Comparison of ENCODE assay signal across 8 mouse cellular contexts in genomic region chr11:50601641-50602355, GRCm38 (mm10). TPM values are rescaled to one million over a fixed set of nuclear protein-coding genes. Genes with fewer than 3 reads are reported as not detected.
DNase-seq lines count a peak whose midpoint lies in the region; ATAC-seq and TF ChIP-seq lines count a peak whose summit lies in the region.

TSS of gene Adamts2 (plus strand) at chr11:50602084.

- peak within 1 kb of the TSS; percentile 100 for H3K4me2 ChIP-seq in hindbrain, embryonic 14.5 days (replicated peaks)
- peak within 1 kb of the TSS; percentile 94 for H3K4me2 ChIP-seq in limb, embryonic 13.5 days (replicated peaks)
- H3K4me2 ChIP-seq in midbrain, embryonic 14.5 days (ENCODE audit: low read length) = peak within 1 kb of the TSS; percentile 99
- peak within 1 kb of the TSS; percentile 89 for H3K4me2 ChIP-seq in stomach, postnatal 0 days (replicated peaks; ENCODE audit: low read depth)

- peaks cover 58% of the 10 kb centered on the region for H3K27me3 ChIP-seq in hindbrain, embryonic 14.5 days (ENCODE audit: control insufficient read depth, insufficient read depth, low read length)
- peaks cover 85% of the 10 kb centered on the region for H3K27me3 ChIP-seq in limb, embryonic 13.5 days
- peaks cover 44% of the 10 kb centered on the region for H3K27me3 ChIP-seq in midbrain, embryonic 14.5 days (ENCODE audit: control insufficient read depth, insufficient read depth, low read length)
- H3K27me3 ChIP-seq in stomach, postnatal 0 days (ENCODE audit: control insufficient read depth, insufficient read depth, low read length) = peaks cover 2% of the 10 kb centered on the region; the same call in 1 of the 2 replicates

- H3K4me1 ChIP-seq in hindbrain, embryonic 14.5 days (replicated peaks; ENCODE audit: control insufficient read depth, insufficient read depth, low read length) = peaks cover 15% of the 10 kb centered on the region
- H3K4me1 ChIP-seq in limb, embryonic 13.5 days = peaks cover 19% of the 10 kb centered on the region
- peaks cover 9% of the 10 kb centered on the region for H3K4me1 ChIP-seq in midbrain, embryonic 14.5 days (ENCODE audit: control insufficient read depth, insufficient read depth, low read length)
- no peaks in the 10 kb centered on the region for H3K4me1 ChIP-seq in stomach, postnatal 0 days (replicated peaks; ENCODE audit: control insufficient read depth, insufficient read depth)

- peak within 1 kb of the TSS; percentile 65 for H3K4me3 ChIP-seq in hindbrain, embryonic 14.5 days (replicated peaks; ENCODE audit: low read length)
- H3K4me3 ChIP-seq in limb, embryonic 13.5 days = peak within 1 kb of the TSS; percentile 68
- H3K4me3 ChIP-seq in midbrain, embryonic 14.5 days (replicated peaks; ENCODE audit: low read depth, low read length) = peak within 1 kb of the TSS; percentile 59
- H3K4me3 ChIP-seq in stomach, postnatal 0 days (ENCODE audit: low read depth, low read length) = peak within 1 kb of the TSS; percentile 68

- no peaks in the 10 kb centered on the region for H3K9me3 ChIP-seq in hindbrain, embryonic 14.5 days (ENCODE audit: control insufficient read depth, low read length)
- H3K9me3 ChIP-seq in limb, embryonic 13.5 days = 0 out of 2 replicates have a peak, but pooled peaks cover 6% of the 10 kb centered on the region
- no peaks in the 10 kb centered on the region for H3K9me3 ChIP-seq in midbrain, embryonic 14.5 days (ENCODE audit: control insufficient read depth, low read length)
- H3K9me3 ChIP-seq in stomach, postnatal 0 days (ENCODE audit: control insufficient read depth, low read length) = no peaks in the 10 kb centered on the region

- peak; percentile 79 to 91 for DNase-seq in adrenal gland, adult (ENCODE audit: inconsistent age in 2 of 2, low spot score in 1 of 2)
- DNase-seq in cerebellum, postnatal 36 days = peak; percentile 41 to 58
- peak; percentile 77 for DNase-seq in gastrocnemius, postnatal 10 days
- DNase-seq in hindbrain, embryonic 14.5 days (ENCODE audit: low spot score) = peak; percentile 63
- peak; percentile 85 for DNase-seq in midbrain, embryonic 14.5 days
- peak; percentile 74 for DNase-seq in stomach, postnatal 0 days (ENCODE audit: low spot score)
- DNase-seq in spleen, adult 18-20 months = no peak

- TF ChIP-seq EP300 in stomach, postnatal 0 days (optimal IDR thresholded peaks at IDR 0.05) = no peak

- H3K36me3 ChIP-seq in hindbrain, embryonic 14.5 days (replicated peaks; ENCODE audit: control insufficient read depth, insufficient read depth) = no peaks in the 10 kb centered on the region
- H3K36me3 ChIP-seq in limb, embryonic 13.5 days = no peaks in the 10 kb centered on the region
- no peaks in the 10 kb centered on the region for H3K36me3 ChIP-seq in midbrain, embryonic 14.5 days (ENCODE audit: control insufficient read depth, insufficient read depth, low read length)
- H3K36me3 ChIP-seq in stomach, postnatal 0 days (ENCODE audit: control insufficient read depth, insufficient read depth, low read length) = peaks cover 2% of the 10 kb centered on the region; the same call in 1 of the 2 replicates

- peak; percentile 36 for TF ChIP-seq CTCF in stomach, postnatal 0 days (IDR thresholded peaks at IDR 0.05; ENCODE audit: low read depth)

- H3K9ac ChIP-seq in hindbrain, embryonic 14.5 days = peak within 1 kb of the TSS; percentile 62
- H3K9ac ChIP-seq in limb, embryonic 13.5 days = peak within 1 kb of the TSS; percentile 80
- H3K9ac ChIP-seq in midbrain, embryonic 14.5 days (replicated peaks; ENCODE audit: low read length) = peak within 1 kb of the TSS; percentile 59
- H3K9ac ChIP-seq in stomach, postnatal 0 days (ENCODE audit: low read length) = peak within 1 kb of the TSS; percentile 61

- no peak within 1 kb of the TSS for H3K27ac ChIP-seq in hindbrain, embryonic 14.5 days
- H3K27ac ChIP-seq in limb, embryonic 13.5 days = no peak within 1 kb of the TSS
- no peak within 1 kb of the TSS for H3K27ac ChIP-seq in midbrain, embryonic 14.5 days (replicated peaks; ENCODE audit: low read depth, low read length)
- H3K27ac ChIP-seq in stomach, postnatal 0 days (replicated peaks) = peak within 1 kb of the TSS; percentile 24; the same call in 1 of the 2 replicates

- WGBS in hindbrain, embryonic 14.5 days = under 1% methylated on average over 62 of the region's 82 CpGs
- under 1% methylated on average over 79 of the region's 82 CpGs for WGBS in limb, embryonic 13.5 days
- 1% methylated on average over 74 of the region's 82 CpGs for WGBS in midbrain, embryonic 14.5 days
- under 1% methylated on average over 64 of the region's 82 CpGs for WGBS in stomach, postnatal 0 days

- ATAC-seq in hindbrain, embryonic 14.5 days (ENCODE audit: low FRiP score) = peak; percentile 67
- ATAC-seq in limb, embryonic 13.5 days (ENCODE audit: low FRiP score, low read depth) = peak; percentile 87
- peak; percentile 53 for ATAC-seq in midbrain, embryonic 14.5 days (ENCODE audit: low FRiP score, low TSS enrichment)
- peak; percentile 72 for ATAC-seq in stomach, postnatal 0 days (ENCODE audit: low FRiP score, low TSS enrichment)

RNA-seq across cellular contexts. Expression of gene Adamts2, which starts in this region (rescaled TPM):
- total RNA-seq in gastrocnemius, postnatal 10 days (2021) = 10 to 100 TPM; 27.3 to 37.4 TPM
- polyA plus RNA-seq in hindbrain, embryonic 14.5 days (2014; fragmentation: Nextera tagmentation; extraction: Ambion mirVana) = 6.3 and 6.8 TPM in 2 replicates
- polyA plus RNA-seq in limb, embryonic 13.5 days (2015; fragmentation: Nextera tagmentation; extraction: Ambion mirVana) = 8.1 and 8.8 TPM in 2 replicates
- polyA plus RNA-seq in midbrain, embryonic 14.5 days (2014; fragmentation: Nextera tagmentation; extraction: Ambion mirVana) = 2.7 and 3.4 TPM in 2 replicates
- polyA plus RNA-seq in stomach, postnatal 0 days (2015; fragmentation: Nextera tagmentation; extraction: Ambion mirVana) = 10.3 and 12.2 TPM in 2 replicates

Comparison
In these comparisons a context has a peak if more than half of its experiments do, and no peak if none do; other contexts are left out.
1. DNase-seq: peak in adrenal gland, adult (2 of 2), cerebellum, postnatal 36 days (2 of 2), gastrocnemius, postnatal 10 days (single experiment), hindbrain, embryonic 14.5 days (single experiment), midbrain, embryonic 14.5 days (single experiment) and stomach, postnatal 0 days (single experiment); none in spleen, adult 18-20 months (0 of 2).
2. Peak in every context shown above with its lines, with median percentiles within 50 percentile points of each other: ATAC-seq, H3K4me2 ChIP-seq, H3K4me3 ChIP-seq and H3K9ac ChIP-seq.